Mouse (Mus musculus): ENCODE measurements at regions not wholly inside any gene's neighbourhood (a gene's known extent, or its start where the extent isn't known, plus 50 kb on each side); places are given as distances from the start of the nearest gene placed in this dataset.
"Not testable (repeated sequence)": the region's sequence is repeated elsewhere in the genome, so short reads cannot be mapped to it uniquely, and the experiment has no call there.

DNA sequence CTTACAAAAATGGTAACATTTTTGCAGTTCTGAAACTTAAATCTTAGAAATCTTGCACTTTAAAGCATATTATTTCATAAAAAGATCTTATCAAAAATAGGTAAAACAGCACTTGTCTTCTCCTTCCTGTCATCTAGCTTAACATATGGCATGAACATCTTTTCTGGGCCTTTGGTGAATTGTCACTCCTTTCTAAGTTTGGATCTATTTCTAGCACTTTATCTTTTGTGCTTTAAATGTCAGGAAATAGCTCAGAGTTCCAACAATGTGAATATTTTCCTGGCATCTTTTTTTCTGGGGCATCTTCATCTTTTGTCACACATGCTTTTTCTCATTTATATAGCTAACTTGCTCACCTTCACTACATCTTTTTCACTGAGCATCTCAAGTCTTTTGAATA, 527.4 kb upstream of the Gm5150 start:
- in situ Hi-C loops (cut with MboI; ENCODE audit: low pct_unique_long_range_greater_than_20kb in 1 of 2, low sequenced_read_pairs in 2 of 2, unreplicated experiment in 1 of 2): no loop called here

DNA sequence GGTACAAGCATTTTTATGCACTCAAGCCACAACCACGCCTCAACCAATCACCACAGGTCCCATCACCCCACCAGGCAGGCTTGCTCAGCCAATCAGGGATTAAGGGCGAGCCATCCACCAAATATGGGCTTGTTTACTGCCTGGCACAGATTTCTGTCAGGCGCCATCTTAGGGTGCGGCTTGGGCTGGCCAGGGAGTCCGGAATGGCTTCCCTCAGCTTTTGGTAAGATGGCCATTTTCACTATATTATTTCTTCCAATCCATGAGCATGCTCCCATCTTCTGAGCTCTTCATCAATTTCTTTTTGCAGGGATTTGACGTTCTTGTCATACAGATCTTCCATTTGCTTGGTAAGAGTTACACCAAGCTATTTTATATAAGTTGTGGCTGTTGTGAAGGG, 521.3 kb upstream of the Gm5150 start:
- in situ Hi-C loops (cut with MboI; ENCODE audit: low pct_unique_long_range_greater_than_20kb in 1 of 2, low sequenced_read_pairs in 2 of 2, unreplicated experiment in 1 of 2): not testable (repeated sequence)

DNA sequence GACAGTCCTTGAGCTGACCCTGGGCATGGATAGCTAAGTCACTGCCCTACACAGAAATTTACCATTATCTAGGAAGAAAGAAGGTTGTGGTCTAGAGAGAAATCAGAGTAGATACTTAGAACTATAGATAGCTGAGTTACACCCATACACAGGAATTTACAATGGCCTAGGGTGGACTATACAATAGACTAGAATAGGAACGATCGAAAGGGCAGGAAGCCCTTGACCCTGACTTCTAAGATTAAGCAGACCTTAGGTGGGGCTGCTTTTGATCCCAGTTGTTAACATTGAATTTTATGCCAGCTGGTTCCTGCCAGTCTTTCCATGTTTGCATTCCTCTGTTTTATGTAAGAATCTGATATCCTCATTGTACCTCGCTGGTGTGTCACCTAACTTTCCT, 482.2 kb upstream of the Gm5150 start:
- in situ Hi-C loops (cut with MboI; ENCODE audit: low pct_unique_long_range_greater_than_20kb in 1 of 2, low sequenced_read_pairs in 2 of 2, unreplicated experiment in 1 of 2): loop anchor here in 1 of 2 experiments (10.0 kb wide), 1 partner anchor 246 kb away; no protein-coding TSS in a partner anchor

DNA sequence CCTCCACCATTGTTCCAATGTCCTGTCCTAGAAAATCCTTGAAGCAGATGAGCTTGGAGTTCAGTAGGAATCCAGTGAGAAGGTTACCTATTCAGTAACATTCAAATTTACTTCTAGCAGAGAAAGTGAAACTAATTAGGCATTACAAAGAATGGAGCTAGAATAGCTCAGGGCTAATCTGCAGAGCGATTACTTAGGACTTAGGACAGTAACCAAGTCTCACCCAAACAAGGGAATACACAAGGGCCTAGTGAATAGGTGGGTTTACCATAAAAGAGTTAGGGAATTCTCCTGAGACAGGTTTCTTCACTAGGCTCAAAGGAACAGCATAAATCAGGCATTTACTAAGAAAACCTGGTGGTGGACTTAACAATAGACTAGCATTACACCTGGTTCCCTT, 476.5 kb upstream of the Gm5150 start:
- in situ Hi-C loops (cut with MboI; ENCODE audit: low pct_unique_long_range_greater_than_20kb in 1 of 2, low sequenced_read_pairs in 2 of 2, unreplicated experiment in 1 of 2): loop anchor here in 1 of 2 experiments (10.0 kb wide), 1 partner anchor 252 kb away; no protein-coding TSS in a partner anchor

DNA sequence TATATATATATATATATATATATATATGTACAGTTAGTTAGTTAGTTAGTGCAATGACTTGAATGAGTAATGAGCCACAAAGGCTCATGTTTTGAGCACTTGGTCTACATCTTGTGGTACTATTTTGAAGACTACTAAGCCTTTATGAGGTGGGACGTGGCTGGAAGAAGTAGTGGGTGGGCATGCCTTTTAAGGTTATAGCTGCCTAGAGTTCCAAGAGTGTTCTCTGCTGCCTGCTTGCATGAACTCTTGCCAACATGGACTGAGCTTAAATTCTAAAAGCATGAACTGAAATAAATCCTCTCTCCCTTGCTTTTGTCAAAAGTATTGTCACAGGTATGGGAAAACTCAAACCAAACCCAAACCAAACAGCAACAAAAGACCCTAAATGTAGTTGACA, 465.1 kb upstream of the Gm5150 start:
- in situ Hi-C loops (cut with MboI; ENCODE audit: low pct_unique_long_range_greater_than_20kb in 1 of 2, low sequenced_read_pairs in 2 of 2, unreplicated experiment in 1 of 2): no loop called here

DNA sequence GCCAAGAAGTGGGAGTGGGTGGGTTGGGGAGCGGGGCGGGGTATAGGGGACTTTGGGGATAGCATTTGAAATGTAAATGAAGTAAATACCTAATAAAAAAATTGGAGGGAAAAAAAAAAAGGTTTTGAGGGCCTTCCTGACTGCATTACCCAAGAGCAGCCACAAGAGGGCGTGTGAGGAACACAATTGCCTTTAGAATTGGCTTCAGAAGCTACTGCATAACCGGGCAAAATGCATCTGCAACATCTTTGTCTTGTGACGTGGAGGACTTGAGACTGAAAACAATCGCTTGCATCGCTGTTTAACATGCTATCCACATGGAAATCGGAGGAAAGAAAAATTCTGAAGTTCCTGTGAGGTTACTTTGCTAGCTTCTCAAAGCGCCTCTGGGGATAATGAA, 460.2 kb upstream of the Gm5150 start:
- in situ Hi-C loops (cut with MboI; ENCODE audit: low pct_unique_long_range_greater_than_20kb in 1 of 2, low sequenced_read_pairs in 2 of 2, unreplicated experiment in 1 of 2): no loop called here

DNA sequence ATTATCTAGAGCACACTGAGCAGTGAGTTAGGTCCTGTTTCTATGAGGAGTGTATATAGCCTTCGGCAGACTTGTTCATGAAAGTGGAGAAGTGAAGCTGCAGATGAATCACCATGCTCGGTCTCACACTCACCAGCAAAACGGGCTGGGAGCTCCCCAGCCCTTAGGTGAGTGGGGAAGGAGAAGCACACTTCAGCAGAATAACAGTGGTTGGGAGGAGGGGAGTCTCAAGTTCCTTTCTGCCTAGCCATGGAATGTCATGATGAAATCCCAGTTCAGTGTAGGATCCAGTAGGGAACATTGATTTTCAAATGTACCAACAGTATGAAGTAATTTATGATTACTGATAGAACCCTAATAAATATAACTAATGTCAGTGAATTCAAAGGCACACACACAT, 459.1 kb upstream of the Gm5150 start:
- in situ Hi-C loops (cut with MboI; ENCODE audit: low pct_unique_long_range_greater_than_20kb in 1 of 2, low sequenced_read_pairs in 2 of 2, unreplicated experiment in 1 of 2): no loop called here

DNA sequence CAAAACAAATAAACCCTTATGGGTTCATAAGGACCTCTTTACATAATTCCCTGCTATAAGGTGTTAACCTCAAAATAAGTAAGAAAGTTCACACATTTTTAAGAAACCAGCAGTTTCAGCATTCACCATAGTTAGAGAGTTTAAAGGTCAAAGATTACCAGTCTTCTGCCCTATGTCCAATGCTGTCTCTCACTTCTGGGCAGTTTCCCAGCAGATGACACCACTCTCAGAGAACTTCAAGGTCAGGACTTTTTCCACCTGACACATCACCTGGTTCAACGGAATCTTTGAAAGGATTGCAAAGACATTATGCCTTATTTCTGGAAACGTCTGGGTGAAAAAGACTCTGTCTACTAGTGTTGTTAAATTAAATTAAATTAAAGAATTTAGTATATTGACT, 458.1 kb upstream of the Gm5150 start:
- in situ Hi-C loops (cut with MboI; ENCODE audit: low pct_unique_long_range_greater_than_20kb in 1 of 2, low sequenced_read_pairs in 2 of 2, unreplicated experiment in 1 of 2): no loop called here

DNA sequence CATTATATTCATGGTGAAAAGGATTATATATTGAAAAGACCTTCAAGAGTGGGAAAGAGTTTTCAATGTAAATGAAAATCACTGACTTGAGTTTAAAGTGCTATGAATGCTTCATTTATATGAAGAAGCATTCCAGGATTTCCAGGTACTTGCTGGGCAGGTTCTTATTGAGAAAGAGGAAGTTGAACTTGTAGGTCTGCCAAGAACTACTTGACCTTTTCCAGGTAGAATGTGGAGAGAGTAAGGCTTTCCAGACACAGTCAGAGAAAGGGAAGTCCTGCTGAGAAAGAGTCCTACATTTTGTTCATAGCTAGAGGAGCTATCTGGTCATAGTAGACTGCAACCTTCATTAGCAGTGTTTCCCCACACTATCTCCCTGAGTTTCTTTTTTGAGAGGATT, 426.8 kb upstream of the Gm5150 start:
- in situ Hi-C loops (cut with MboI; ENCODE audit: low pct_unique_long_range_greater_than_20kb in 1 of 2, low sequenced_read_pairs in 2 of 2, unreplicated experiment in 1 of 2): no loop called here

DNA sequence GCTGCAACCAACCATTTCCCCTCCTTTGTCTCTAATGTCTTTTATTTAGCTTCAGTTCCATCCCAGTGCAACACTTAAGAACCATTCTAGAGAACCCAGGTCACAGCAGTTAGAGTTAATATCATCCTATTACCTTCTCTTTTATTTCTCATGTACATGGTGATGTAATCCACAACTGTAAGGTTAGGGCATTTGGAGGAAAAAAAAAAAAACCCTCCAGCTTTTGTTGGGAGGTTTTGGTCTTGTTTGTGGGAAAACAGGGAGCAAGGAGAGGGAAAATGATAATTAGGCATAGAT, 425.5 kb upstream of the Gm5150 start:
- in situ Hi-C loops (cut with MboI; ENCODE audit: low pct_unique_long_range_greater_than_20kb in 1 of 2, low sequenced_read_pairs in 2 of 2, unreplicated experiment in 1 of 2): no loop called here

DNA sequence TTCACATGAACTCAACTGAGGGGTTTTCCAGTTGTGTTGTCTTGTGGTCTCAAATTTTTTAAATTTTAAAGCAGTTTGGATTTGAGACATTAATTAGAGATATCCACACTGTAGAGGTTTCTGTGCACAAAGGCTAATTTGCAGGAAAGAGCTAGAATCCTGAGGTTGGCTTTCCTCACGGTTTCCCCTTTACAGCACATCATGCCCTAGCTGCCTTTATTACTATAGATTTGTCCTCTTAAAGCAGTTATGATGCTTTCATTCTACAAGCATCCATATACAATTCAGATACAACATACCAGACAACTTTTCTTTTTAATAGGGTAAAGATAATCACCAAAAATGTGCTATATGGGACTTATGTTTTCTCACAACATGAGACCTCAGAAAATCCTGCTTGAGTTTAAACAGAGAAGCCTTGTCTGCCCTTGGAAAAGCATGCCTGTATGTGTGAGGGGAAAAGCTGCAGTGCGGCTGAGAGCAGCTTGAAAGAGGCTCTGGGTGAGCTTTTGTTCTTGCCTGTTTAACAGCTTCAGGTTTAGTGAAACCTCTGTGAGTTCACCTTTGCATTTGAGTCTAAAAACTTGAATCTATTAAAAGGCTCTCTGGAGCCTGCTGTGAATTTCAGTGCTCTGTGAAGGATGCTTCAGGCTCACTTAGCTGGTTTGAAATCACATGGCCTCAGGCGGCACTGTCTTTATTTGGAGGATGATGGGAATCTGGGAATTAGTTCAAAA, 425.0 kb upstream of the Gm5150 start:
- in situ Hi-C loops (cut with MboI; ENCODE audit: low pct_unique_long_range_greater_than_20kb in 1 of 2, low sequenced_read_pairs in 2 of 2, unreplicated experiment in 1 of 2): no loop called here
